Mouse (Mus musculus): ENCODE results near the gene Mrpl19.

The Mrpl19 gene

GRCm38 (mm10) chr6:81965296-81966067, at the start of gene Mrpl19:
Gene Mrpl19, minus strand, starts transcription at chr6:81965958.
- DNase-seq (ENCODE audit: low read depth, low spot score): peak; percentile 85

- no peak for DNase-seq (ENCODE audit: low read depth, low spot score)
Observed at GRCm38 (mm10) chr6:82012392-82012791, 46.6 kb upstream of the Mrpl19 start.

- no peak for DNase-seq (ENCODE audit: low read depth, low spot score)
Observed at GRCm38 (mm10) chr6:81990049-81990810, 24.5 kb upstream of the Mrpl19 start.

GRCm38 (mm10) chr6:81988341-81988740, 22.6 kb upstream of the Mrpl19 start:
- no peak for DNase-seq (ENCODE audit: low read depth, low spot score)

- no peak for DNase-seq (ENCODE audit: low read depth, low spot score)
Observed at GRCm38 (mm10) chr6:81987580-81987979, 21.8 kb upstream of the Mrpl19 start.

- DNase-seq (ENCODE audit: low read depth, low spot score): peak; percentile 67
Observed at GRCm38 (mm10) chr6:81987010-81987409, 21.3 kb upstream of the Mrpl19 start.

GRCm38 (mm10) chr6:81986599-81986998, 20.8 kb upstream of the Mrpl19 start:
- no peak for DNase-seq (ENCODE audit: low read depth, low spot score)

- no peak for DNase-seq (ENCODE audit: low read depth, low spot score)
Observed at GRCm38 (mm10) chr6:81986171-81986570, 20.4 kb upstream of the Mrpl19 start.

GRCm38 (mm10) chr6:81979286-81979685, 13.5 kb upstream of the Mrpl19 start:
- DNase-seq (ENCODE audit: low read depth, low spot score): no peak

- DNase-seq (ENCODE audit: low read depth, low spot score): peak; percentile 54
Observed at GRCm38 (mm10) chr6:81975971-81976621, 10.3 kb upstream of the Mrpl19 start.

GRCm38 (mm10) chr6:81972595-81972994, 6.8 kb upstream of the Mrpl19 start:
- DNase-seq (ENCODE audit: low read depth, low spot score): no peak

- DNase-seq (ENCODE audit: low read depth, low spot score): peak; percentile 77
Observed at GRCm38 (mm10) chr6:81971196-81971595, 5.4 kb upstream of the Mrpl19 start.

- DNase-seq (ENCODE audit: low read depth, low spot score): no peak
Observed at GRCm38 (mm10) chr6:81966068-81966544, 348 bp upstream of the Mrpl19 start.

- DNase-seq (ENCODE audit: low read depth, low spot score): no peak
Observed at GRCm38 (mm10) chr6:81960284-81960683, 5.5 kb downstream of the Mrpl19 start.

- no peak for DNase-seq (ENCODE audit: low read depth, low spot score)
Observed at GRCm38 (mm10) chr6:81959866-81960265, 5.9 kb downstream of the Mrpl19 start.

- DNase-seq (ENCODE audit: low read depth, low spot score): no peak
Observed at GRCm38 (mm10) chr6:81957992-81958391, 7.8 kb downstream of the Mrpl19 start.

- DNase-seq (ENCODE audit: low read depth, low spot score): no peak
Observed at GRCm38 (mm10) chr6:81956399-81956798, 9.4 kb downstream of the Mrpl19 start.

- no peak for DNase-seq (ENCODE audit: low read depth, low spot score)
Observed at GRCm38 (mm10) chr6:81955133-81955532, 10.6 kb downstream of the Mrpl19 start.

GRCm38 (mm10) chr6:81946906-81947305, 18.9 kb downstream of the Mrpl19 start:
- DNase-seq (ENCODE audit: low read depth, low spot score): no peak

GRCm38 (mm10) chr6:81944432-81944831, 21.3 kb downstream of the Mrpl19 start:
- DNase-seq (ENCODE audit: low read depth, low spot score): no peak

GRCm38 (mm10) chr6:81943281-81943680, 22.5 kb downstream of the Mrpl19 start:
- no peak for DNase-seq (ENCODE audit: low read depth, low spot score)

GRCm38 (mm10) chr6:81941718-81942117, 24.0 kb downstream of the Mrpl19 start:
- no peak for DNase-seq (ENCODE audit: low read depth, low spot score)
